Mouse (Mus musculus): Measurements from ENCODE around the gene Oxct1.

DNA sequence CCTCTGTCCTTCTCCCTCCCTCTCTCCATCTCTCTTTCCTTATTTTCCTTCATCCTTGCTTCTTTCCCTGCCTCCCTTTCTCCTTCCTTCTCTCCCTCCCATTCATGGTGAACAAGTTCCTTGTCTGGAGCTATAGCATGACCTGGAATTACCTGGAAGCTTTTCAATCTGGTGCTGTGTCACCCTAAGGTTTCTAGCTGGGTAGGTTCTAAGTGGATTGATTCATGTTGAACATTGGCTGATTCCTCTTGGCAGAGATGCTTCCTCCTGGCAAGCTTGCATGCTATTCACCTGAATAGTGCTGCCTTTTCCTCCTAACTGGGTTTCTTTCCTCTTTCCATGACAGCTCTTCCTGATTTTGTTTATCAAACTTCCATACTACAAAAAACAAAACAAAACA, 2.8 kb downstream of the Oxct1 start:
- TF ChIP-seq POLR2A (IDR thresholded peaks at IDR 0.05; ENCODE audit: low read depth, low read length) = no peak
- no peak for TF ChIP-seq CTCF (IDR thresholded peaks at IDR 0.05; ENCODE audit: extremely low read depth, insufficient read depth, insufficient read length, insufficient replicate concordance)

Data from spleen, adult 2 months (tissue).